Mouse (Mus musculus): Measurements from ENCODE around the gene Abcb8. TPM values are rescaled to one million over a fixed set of nuclear protein-coding genes. Genes with fewer than 3 reads are reported as not detected.
A peak's percentile ranks its signal among the peaks of the same experiment; 100 is the strongest.

Abcb8 gene
- 10 to 100 TPM; 15.3 to 21.6 TPM for polyA plus RNA-seq (2017; shearing (Covaris generic))

DNA sequence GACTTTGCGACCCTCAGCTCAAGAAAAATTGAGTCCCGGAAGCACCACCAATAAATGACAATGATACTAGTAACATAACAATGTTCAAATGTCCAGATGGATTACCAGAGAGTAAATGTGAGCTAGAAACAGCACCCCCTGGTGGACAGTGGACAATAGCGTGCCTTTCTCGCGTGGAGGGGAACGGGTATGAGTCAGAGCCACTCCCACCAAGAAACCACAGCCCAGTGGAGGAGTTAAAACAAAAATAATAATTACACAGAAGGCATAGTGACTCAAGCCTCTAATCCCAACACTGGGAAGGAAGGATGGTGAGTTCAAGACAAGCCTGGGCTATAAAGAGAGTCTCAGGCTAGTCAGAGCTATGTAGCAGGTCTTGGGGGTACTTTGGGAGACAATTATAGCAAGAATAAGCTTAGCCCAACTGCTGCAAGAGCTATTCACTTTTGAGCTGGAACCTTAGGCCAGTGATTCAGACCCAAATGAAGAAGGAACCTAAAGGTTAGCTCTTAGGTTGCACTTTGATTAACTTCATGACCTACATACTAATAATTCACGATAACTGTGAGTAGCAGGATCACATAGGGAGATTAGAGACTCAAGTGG is at the start of gene Abcb8:
Gene Abcb8 (plus strand): TSS at position 272 of the 606 bp plus-strand sequence.
- peak; percentile 57 for ATAC-seq

DNA sequence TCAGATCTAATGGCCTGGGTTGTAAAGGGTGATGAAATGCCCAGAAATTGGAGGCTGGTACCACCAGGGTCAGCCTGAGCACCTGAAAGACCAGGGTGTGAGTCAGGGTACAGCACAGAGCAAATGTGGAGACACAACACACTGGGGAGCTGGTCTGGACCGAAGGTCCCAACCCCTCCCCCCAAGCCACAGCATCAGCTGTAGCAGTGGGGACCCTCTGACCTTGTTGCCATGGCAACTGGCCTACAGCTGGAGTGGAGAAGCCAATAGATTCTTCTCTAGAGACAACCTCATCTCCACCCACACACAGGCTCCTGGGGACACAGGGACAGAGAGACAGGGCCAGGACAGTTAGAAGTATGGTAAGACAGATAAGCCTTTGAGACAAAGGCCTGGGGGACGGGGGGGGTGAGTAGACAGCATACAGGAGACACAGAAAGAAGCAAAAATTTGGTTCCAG is 49.5 kb upstream of the Abcb8 start:
- ATAC-seq, result no peak

DNA sequence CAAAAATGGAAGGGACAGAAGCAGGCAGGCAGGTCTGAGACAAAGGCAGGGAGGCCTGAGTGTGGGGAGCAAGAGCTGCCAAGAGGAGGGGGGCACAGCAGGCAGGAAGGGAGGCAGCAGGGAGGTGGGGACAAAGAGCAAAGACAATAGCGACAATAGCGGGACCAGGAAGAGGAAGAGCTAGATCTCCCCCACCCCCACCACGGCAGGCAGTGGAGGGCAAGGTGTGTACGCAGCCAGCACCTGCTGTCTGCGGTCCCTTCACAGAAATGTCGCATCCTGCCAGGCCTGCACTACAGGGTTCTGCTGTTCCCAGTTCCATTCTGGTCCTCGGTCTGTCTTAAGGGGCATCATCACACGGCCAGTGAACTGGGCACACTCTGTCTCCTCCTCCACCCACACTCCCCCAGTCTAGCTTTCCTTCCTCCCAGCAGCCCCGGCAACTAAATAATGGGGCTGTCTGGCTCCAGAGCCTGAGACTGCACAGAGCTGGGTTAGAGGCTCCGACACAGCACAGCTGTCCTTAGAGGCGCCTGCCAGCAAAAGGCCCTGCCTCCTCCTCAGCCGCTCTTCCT is 48.9 kb upstream of the Abcb8 start:
- ATAC-seq, result peak; percentile 55

GRCm38 (mm10) chr5:24346313-24346712 is 47.1 kb upstream of the Abcb8 start:
- no peak for ATAC-seq

- ATAC-seq, result no peak
These were observed 46.1 kb upstream of the Abcb8 start for GRCm38 (mm10) chr5:24347186-24347875.

DNA sequence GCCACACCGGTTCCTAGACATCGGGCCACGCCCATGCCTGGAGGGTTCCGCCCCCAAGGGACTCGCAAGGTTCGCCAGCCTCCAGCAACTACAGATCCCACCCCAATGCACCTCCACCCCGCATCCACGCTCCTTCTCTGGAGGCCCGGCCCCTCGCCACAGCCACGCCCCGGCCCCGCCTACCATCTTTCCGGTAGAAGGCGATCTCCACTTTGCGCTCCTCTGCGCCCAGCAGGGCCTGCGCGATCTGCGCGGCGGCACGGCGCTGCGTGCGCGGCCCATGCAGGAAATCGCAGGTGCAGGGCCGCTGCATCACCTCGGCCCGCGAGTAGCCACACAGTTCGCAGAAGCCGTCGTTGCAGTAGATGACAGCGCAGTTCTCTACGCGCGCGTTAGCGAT is 45.3 kb upstream of the Abcb8 start:
- ATAC-seq, result peak; percentile 83

DNA sequence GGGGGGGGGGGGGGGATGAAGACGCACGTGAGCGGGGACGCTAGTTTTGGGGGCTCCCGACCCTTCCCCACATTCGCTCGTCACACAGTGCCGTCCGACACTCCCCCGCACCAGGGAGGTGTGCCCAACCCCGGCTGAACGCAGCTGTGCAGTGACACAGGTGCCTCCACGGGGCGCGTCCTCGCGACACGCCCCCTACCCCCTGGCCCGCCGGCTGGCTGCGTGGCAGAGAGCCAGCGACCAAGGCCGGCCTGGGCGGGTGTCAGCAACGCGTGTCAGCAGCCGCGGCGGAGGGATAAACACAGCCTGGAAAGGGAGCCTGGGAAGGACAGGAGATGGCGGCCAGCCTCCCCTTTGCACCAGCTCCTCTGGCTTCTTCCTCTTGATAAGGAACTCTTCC is 44.9 kb upstream of the Abcb8 start:
- no peak for ATAC-seq

GRCm38 (mm10) chr5:24350073-24350472 is 43.4 kb upstream of the Abcb8 start:
- ATAC-seq, result no peak

DNA sequence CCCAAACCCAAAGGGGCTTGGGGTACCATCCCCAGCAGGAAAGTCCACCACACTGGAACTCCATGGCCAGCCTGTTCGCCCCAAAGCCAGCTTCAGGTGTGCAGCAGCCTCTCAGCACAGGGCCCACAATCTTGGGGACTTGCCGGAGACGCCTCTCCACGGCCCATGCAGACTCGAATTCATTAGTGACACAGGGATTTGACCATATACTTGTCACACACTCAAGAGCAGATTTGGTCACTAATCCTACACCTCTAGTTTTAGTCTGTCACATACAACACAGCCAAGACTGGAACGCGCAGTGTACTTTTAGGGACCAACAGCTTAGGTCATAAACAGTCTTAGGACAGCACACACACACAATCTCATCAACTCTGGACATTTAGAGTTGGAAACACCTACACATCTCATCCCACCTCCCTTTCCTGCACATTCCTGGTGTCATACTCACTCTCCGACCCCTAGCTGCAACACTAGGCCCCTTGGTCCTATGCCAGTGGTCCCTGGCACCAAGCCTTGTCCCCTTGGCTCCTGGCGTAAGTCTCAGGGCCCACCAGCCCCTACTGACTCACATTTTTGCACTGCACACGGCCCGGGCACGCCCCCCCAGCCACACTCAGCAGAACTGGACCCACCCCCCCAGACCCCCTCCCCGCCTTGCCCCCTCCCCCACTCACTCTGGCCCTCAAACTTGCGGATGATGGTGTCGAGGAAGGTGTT is 42.8 kb upstream of the Abcb8 start:
- no peak for ATAC-seq

DNA sequence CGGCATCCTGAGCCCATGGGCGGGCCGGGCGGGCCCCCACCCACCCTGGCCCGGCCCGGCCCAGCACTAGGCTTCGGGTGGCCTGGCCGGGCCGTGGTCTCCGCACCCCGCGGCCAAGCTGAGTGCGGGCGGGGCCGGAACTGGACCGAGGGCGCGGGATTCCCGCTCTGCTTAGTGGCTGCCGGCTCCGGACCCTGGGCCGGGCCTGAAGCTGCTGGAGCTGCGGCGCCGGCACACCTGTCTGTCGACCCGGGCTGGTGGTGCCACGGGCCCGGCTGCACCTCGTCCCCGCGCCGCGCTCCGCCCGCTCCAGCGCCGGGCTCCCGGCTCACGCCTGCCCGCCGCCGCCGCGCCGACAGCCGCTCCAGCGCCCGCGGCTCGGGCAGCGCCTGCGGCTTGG is 42.2 kb upstream of the Abcb8 start, which contains the start of gene Kcnh2:
Gene Kcnh2 (minus strand): TSS at position 327 of the 400 bp plus-strand sequence.
- ATAC-seq, result no peak

DNA sequence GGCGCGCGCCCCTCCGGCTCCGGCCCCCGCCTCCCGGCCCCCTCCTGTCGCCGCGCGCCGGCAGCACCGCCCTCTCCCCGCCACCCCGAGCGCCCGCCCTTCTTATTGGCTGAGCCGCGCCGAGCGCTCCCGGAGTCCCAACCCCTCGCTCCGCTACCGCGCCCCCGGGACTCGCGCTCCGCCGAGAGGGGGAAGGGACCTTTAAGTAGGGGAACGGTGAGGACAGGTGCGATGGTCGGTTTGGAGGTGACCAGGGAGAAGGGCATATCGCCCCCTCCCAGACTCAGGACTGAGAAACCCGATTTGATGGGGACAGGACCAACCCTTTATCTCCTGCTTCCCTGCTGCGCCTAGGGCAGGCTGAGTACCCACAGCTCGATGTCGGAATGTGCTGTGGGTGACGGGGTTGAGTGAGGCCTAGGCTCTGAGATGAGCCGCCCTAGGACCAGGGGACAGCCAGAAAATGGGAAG is 41.7 kb upstream of the Abcb8 start:
- ATAC-seq, result no peak

DNA sequence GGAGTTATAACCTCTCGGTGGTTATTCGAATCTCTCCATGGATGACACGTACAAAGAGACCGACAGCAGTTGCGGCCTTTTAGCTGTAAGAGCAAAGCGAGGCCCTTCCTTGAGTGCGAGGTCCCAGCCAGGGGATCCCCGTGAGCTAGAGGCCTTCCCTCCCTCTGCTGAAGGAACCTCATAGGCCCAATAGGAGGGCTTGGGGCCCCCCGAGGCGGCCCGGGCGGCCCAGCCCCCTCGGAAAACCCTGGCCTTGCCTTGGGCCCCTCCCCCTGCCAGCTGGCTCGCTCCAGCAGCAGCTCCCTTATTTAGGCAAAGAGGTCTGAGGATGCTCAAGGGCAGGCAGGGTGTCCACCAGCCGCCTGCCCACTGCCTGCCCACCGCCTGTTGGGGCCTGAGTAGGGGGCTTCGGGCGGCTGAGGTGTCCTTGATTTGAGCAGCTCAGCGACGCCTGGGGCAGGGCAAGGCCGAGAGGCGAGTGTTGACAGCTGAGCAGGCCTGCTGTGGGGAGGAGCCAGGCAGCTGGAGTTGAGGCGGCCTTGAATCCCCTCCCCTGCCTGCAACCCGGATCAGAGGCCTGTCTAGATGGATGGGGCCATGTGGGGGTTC is 41.1 kb upstream of the Abcb8 start:
- no peak for ATAC-seq

DNA sequence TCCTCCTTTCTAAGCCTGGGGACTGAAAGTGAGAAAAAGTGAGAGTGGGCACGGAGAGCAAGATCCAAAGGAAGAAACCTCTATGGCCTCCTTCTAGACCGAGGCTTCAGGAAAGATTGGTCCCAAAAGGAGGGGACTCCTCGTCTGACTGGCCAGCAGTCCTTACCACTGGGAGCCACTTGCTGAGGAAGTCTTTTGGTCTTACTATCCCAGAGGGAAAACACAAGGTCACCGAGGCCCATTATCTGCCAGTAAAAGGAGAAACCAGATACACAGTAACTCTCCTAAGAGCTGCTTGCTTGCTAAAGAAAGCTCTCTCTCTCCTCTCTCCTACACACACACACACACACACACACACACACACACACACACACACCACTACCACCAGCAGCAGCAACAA is 40.1 kb upstream of the Abcb8 start:
- ATAC-seq, result no peak

GRCm38 (mm10) chr5:24356764-24357163 is 36.7 kb upstream of the Abcb8 start:
- ATAC-seq, result no peak

GRCm38 (mm10) chr5:24357461-24357860 is 36.0 kb upstream of the Abcb8 start:
- peak; percentile 82 for ATAC-seq

GRCm38 (mm10) chr5:24360792-24361454 is 32.5 kb upstream of the Abcb8 start:
- peak; percentile 68 for ATAC-seq

- no peak for ATAC-seq
These were observed 30.0 kb upstream of the Abcb8 start for GRCm38 (mm10) chr5:24363467-24363866.

DNA sequence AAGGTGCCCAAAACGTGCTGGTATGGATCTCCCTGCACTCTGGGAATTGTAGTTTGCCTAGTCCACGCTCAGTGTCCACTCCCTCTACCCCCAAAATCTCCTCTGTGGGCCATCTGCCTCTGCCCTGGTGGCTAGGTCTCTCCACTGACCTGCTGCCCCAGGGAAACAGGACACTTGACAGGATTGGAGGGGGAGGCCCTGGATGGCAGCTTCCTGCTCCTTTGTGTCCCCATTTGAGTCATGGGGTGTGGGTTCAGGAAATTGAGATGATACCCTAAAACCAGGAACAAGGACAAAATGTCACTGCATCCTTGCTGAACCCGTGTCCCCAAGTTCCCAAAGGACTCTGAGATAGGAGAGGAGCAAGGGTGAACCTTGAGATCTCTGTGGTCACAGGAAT is 29.4 kb upstream of the Abcb8 start:
- no peak for ATAC-seq

GRCm38 (mm10) chr5:24364508-24364907 is 29.0 kb upstream of the Abcb8 start, which contains the start of gene Nos3:
TSS of gene Nos3 (plus strand) at chr5:24364810.
- no peak for ATAC-seq

DNA sequence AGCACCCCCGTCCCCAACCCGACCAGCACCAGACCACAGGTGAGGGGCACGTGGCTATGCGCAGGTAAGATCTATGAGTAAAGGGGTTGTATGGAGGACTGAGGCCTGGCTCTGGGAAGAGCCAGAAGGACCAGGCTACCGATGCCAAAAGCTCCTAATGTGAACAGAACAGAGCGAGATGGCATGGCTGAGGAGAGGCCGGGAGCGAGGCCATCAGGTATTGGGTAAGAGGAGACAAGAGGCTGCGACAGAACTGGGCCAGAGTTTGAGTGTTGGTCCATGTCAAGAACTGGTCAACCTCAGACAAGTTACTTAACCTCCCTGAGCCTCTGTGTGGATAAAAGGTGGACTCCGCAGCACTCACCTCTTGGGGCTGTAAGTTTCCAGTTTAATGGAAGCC is 28.5 kb upstream of the Abcb8 start:
- no peak for ATAC-seq

DNA sequence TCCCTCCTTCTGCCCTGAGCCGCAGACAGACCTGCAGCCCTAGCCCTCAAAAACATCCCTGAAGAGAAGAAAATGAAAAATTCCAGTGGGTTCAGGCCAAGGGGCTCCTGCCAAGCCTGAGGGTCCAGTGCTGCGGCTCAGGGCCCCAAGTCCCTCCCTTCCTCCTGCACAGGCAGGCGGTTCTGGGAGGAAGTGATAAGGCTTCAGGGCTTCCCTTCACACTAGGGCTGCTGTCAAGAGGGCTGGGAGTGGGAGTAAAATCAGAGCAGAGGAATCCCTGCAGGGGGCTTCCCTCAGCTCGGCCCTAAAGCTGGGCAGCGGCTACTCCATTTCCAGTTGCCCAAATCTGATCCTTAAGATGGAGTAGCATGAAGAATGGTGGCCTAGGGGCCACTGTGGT is 27.9 kb upstream of the Abcb8 start:
- no peak for ATAC-seq

GRCm38 (mm10) chr5:24366426-24366825 is 27.0 kb upstream of the Abcb8 start:
- no peak for ATAC-seq
